Mouse (Mus musculus) small intestine, adult 2 months (tissue): ENCODE data around the gene Bmp6.

Experiments
- CTCF ChIP-seq: fragments of 200-500 bp; IDR thresholded peaks from 2 replicates; pipeline ENCODE4 v1.5.1; 2012; ENCODE audit warnings: low read depth, mild to moderate bottlenecking, control low read depth, inconsistent platforms, low read length, moderate library complexity, mixed read lengths; ENCODE audit not compliant: insufficient replicate concordance, insufficient read length; ENCODE audit errors: extremely low read depth
- POLR2A ChIP-seq: fragments of 200-500 bp; IDR thresholded peaks from 2 replicates; pipeline ENCODE4 v1.6.1; 2012; ENCODE audit warnings: low read depth, mild to moderate bottlenecking, control low read depth, inconsistent platforms, low read length, moderate library complexity

DNA sequence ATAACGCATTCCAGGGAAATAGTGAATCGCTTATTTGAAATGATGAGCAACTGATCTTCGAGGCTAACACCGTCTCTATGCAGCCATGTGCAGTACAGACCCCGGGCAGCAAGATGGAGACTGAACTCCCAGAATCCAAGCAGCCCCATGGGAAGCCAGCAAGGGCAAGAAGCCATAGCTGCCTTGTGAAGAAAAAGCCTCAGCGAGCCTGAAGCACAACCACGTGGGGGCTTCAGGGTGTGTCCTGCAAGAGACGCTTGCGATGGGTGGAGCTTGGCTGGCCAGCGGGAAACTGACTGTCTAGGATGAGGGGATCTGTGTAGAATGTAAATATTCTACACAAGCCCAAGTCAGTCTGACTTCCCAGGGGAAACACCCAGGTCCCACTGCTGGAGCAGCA lies 167.1 kb downstream of the Bmp6 start:
- TF ChIP-seq POLR2A (no peak), CTCF (no peak)
